Mouse (Mus musculus) CH12.LX (cell line): ENCODE data around the gene Gm38392. TPM values are rescaled to one million over a fixed set of nuclear protein-coding genes. Genes with fewer than 3 reads are reported as not detected.
A peak's percentile ranks its signal among the peaks of the same experiment; 100 is the strongest.

ENCODE experiments used
- DNase-seq: peaks from one replicate; pipeline ENCODE4 v3.0.0-alpha.2; 2013; ENCODE audit errors: extremely low read depth
- H3K27ac ChIP-seq: 2 replicates; pipeline ENCODE4 v1.5.1; 2012; ENCODE audit warnings: low read depth, mild to moderate bottlenecking, control low read depth, moderate library complexity; ENCODE audit not compliant: insufficient read depth
- H3K27me3 ChIP-seq: replicated peaks from 2 replicates; pipeline ENCODE3; 2012; ENCODE audit warnings: inconsistent platforms
- H3K36me3 ChIP-seq, 2 experiments: replicated peaks in 1 of 2; 2 replicates each; pipeline versions ENCODE3 to v1.6.1; 2012; ENCODE audit warnings: inconsistent platforms in 1 of 2, low read length in 1 of 2, mild to moderate bottlenecking in 1 of 2, mixed read lengths in 1 of 2, moderate library complexity in 1 of 2; ENCODE audit not compliant: control insufficient read depth in 1 of 2, insufficient read depth in 1 of 2
- H3K4me1 ChIP-seq, 2 experiments: 2 replicates each; pipeline ENCODE4 v1.6.1; 2012; ENCODE audit warnings: inconsistent platforms in 1 of 2, moderate library complexity in 1 of 2; ENCODE audit not compliant: insufficient read depth in 2 of 2, control insufficient read depth in 1 of 2
- H3K4me2 ChIP-seq: 2 replicates; pipeline ENCODE4 v1.6.1; 2012; ENCODE audit warnings: low read depth, mild to moderate bottlenecking, control low read depth; ENCODE audit not compliant: poor library complexity, insufficient read depth, severe bottlenecking
- H3K4me3 ChIP-seq, 3 experiments: fragments of 150-350 bp in 1 of 3; sonication (generic) in 1 of 3; replicated peaks in 1 of 3; 2 replicates each; pipeline versions ENCODE3 to v1.5.1; 2011 to 2012; ENCODE audit warnings: low read depth in 2 of 3, low read length in 2 of 3, mild to moderate bottlenecking in 2 of 3, moderate library complexity in 2 of 3, control low read depth in 1 of 3, improper control_type of control experiment in 1 of 3, inconsistent platforms in 1 of 3, mixed read lengths in 1 of 3; ENCODE audit not compliant: poor library complexity in 1 of 3
- H3K79me2 ChIP-seq: replicated peaks from 2 replicates; pipeline ENCODE4 v1.6.1; 2012; ENCODE audit warnings: mild to moderate bottlenecking, moderate library complexity; ENCODE audit not compliant: control insufficient read depth, poor library complexity, insufficient read depth, severe bottlenecking; ENCODE audit errors: extremely low read depth
- H3K9ac ChIP-seq: 2 replicates; pipeline ENCODE4 v1.6.1; 2012; ENCODE audit warnings: low read depth, mild to moderate bottlenecking, control low read depth, moderate library complexity; ENCODE audit not compliant: insufficient read depth
- H3K9me3 ChIP-seq: replicated peaks from 2 replicates; pipeline ENCODE3; 2012; ENCODE audit warnings: low read length, inconsistent platforms, mixed read lengths
- BHLHE40 ChIP-seq: IDR thresholded peaks from 2 replicates; pipeline ENCODE4 v1.6.1; 2011; ENCODE audit warnings: mild to moderate bottlenecking, low read depth, low read length, improper control_type of control experiment
- CTCF ChIP-seq, 2 experiments: IDR thresholded peaks in 1 of 2; conservative IDR thresholded peaks in 1 of 2; 2 replicates each; pipeline ENCODE4 v1.5.1; 2011 to 2012; ENCODE audit warnings: low read depth in 2 of 2, low read length in 2 of 2, improper control_type of control experiment in 1 of 2, inconsistent platforms in 1 of 2, mild to moderate bottlenecking in 1 of 2, moderate library complexity in 1 of 2
- E2F4 ChIP-seq: IDR thresholded peaks from 2 replicates; pipeline ENCODE4 v1.6.1; 2011; ENCODE audit warnings: low read depth, low read length, improper control_type of control experiment; ENCODE audit not compliant: insufficient replicate concordance
- ELF1 ChIP-seq: IDR thresholded peaks from 2 replicates; pipeline ENCODE4 v1.6.1; 2014; ENCODE audit warnings: low read depth, mild to moderate bottlenecking, inconsistent platforms, low read length, improper control_type of control experiment
- HCFC1 ChIP-seq: IDR thresholded peaks from 2 replicates; pipeline ENCODE4 v1.6.1; 2012; ENCODE audit warnings: low read depth, mild to moderate bottlenecking, inconsistent platforms, low read length, improper control_type of control experiment
- IRF4 ChIP-seq: IDR thresholded peaks from 2 replicates; pipeline ENCODE4 v1.6.1; 2014; ENCODE audit warnings: low read depth, mild to moderate bottlenecking, inconsistent platforms, low read length, improper control_type of control experiment
- JUND ChIP-seq: conservative IDR thresholded peaks from 2 replicates; pipeline ENCODE4 v1.6.1; 2011; ENCODE audit warnings: low read depth, low read length, improper control_type of control experiment
- KAT2A ChIP-seq: IDR thresholded peaks from 2 replicates; pipeline ENCODE4 v1.6.1; 2012; ENCODE audit warnings: low read length, improper control_type of control experiment, inconsistent platforms; ENCODE audit not compliant: insufficient replicate concordance
- MAX ChIP-seq: IDR thresholded peaks from 2 replicates; pipeline ENCODE4 v1.6.1; 2011; ENCODE audit warnings: low read length, improper control_type of control experiment
- MEF2A ChIP-seq: IDR thresholded peaks from 2 replicates; pipeline ENCODE4 v1.6.1; 2014; ENCODE audit warnings: low read depth, mild to moderate bottlenecking, inconsistent platforms, low read length, improper control_type of control experiment, borderline replicate concordance
- MXI1 ChIP-seq: IDR thresholded peaks from 2 replicates; pipeline ENCODE4 v1.6.1; 2011; ENCODE audit warnings: mild to moderate bottlenecking, low read depth, low read length, improper control_type of control experiment
- MYC ChIP-seq: IDR thresholded peaks from 2 replicates; pipeline ENCODE4 v1.6.1; 2011; ENCODE audit warnings: low read depth, mild to moderate bottlenecking, improper control_type of control experiment, low read length
- NELFE ChIP-seq: IDR thresholded peaks from 2 replicates; pipeline ENCODE4 v1.6.1; 2011; ENCODE audit warnings: low read depth, low read length, improper control_type of control experiment
- POLR2A ChIP-seq: IDR thresholded peaks from 2 replicates; pipeline ENCODE4 v1.6.1; 2011; ENCODE audit warnings: low read depth, mild to moderate bottlenecking, improper control_type of control experiment, low read length
- POLR2AphosphoS2 ChIP-seq: IDR thresholded peaks from 2 replicates; pipeline ENCODE4 v1.6.1; 2011; ENCODE audit warnings: low read depth, low read length, improper control_type of control experiment
- SIN3A ChIP-seq: IDR thresholded peaks from 2 replicates; pipeline ENCODE4 v1.6.1; 2012; ENCODE audit warnings: low read length, improper control_type of control experiment, inconsistent platforms
- TBP ChIP-seq: conservative IDR thresholded peaks from 2 replicates; pipeline ENCODE4 v1.6.1; 2011; ENCODE audit warnings: low read depth, low read length, improper control_type of control experiment
- TCF12 ChIP-seq: IDR thresholded peaks from 2 replicates; pipeline ENCODE4 v1.6.1; 2014; ENCODE audit warnings: low read depth, mild to moderate bottlenecking, inconsistent platforms, low read length, improper control_type of control experiment
- USF1 ChIP-seq: IDR thresholded peaks from 2 replicates; pipeline ENCODE4 v1.6.1; 2014; ENCODE audit warnings: low read depth, mild to moderate bottlenecking, inconsistent platforms, low read length, improper control_type of control experiment
- USF2 ChIP-seq: conservative IDR thresholded peaks from 2 replicates; pipeline ENCODE4 v1.6.1; 2011; ENCODE audit warnings: low read depth, low read length, improper control_type of control experiment
- ZKSCAN1 ChIP-seq: IDR thresholded peaks from 2 replicates; pipeline ENCODE4 v1.6.1; 2012; ENCODE audit warnings: low read depth, inconsistent platforms, low read length, improper control_type of control experiment, borderline replicate concordance
- ZMIZ1 ChIP-seq: IDR thresholded peaks from 2 replicates; pipeline ENCODE4 v1.6.1; 2012; ENCODE audit warnings: low read depth, mild to moderate bottlenecking, inconsistent platforms, low read length, improper control_type of control experiment
- dilution Hi-C: fragments of 300-500 bp; cut with MboI; formaldehyde crosslinking; loops from 2 replicates; pipeline ENCODE4 v1.14.3; 2020; ENCODE audit warnings: low sequenced_read_pairs; ENCODE audit not compliant: extremely low pct_unique_long_range_greater_than_20kb, extremely low pct_ligation_motif_present
- in situ Hi-C: fragments of 300-500 bp; cut with MboI; formaldehyde crosslinking; loops from 3 replicates; pipeline ENCODE4 v1.14.3; 2019; ENCODE audit warnings: low sequenced_read_pairs, low pct_ligation_motif_present, low pct_unique_long_range_greater_than_20kb, mixed read lengths
- polyA plus RNA-seq: library from polyadenylated mRNA; unstranded; fragments of >175 nt; gene quantifications from 2 replicates; pipeline ENCODE4 v1.2.1, GENCODE M21; 2012; ENCODE audit warnings: low read depth; ENCODE audit not compliant: insufficient read length
- total RNA-seq, 2 experiments: library from RNA; depleted of rRNA; stranded (reverse); fragments of 300-350 nt in 1 of 2; fragments of >200 nt in 1 of 2; gene quantifications; 2 replicates each; pipeline ENCODE4 v1.2.3; 2012 to 2014

Gene Gm38392
- total and polyA plus RNA-seq, 3 experiments = not detected

- no peak within 1 kb of the TSS for H3K27ac ChIP-seq
- TF ChIP-seq ZMIZ1 = 0 out of 2 replicates have a peak, but pooled peaks have one; percentile 39
- TF ChIP-seq E2F4 = 0 out of 2 replicates have a peak, but pooled peaks have one; percentile 25
- 0 out of 2 replicates have a peak, but pooled peaks have one; percentile 41 for TF ChIP-seq KAT2A
- no peak for TF ChIP-seq JUND
- TF ChIP-seq MEF2A = no peak
- peak; percentile 96 for TF ChIP-seq SIN3A
- TF ChIP-seq IRF4 = 0 out of 2 replicates have a peak, but pooled peaks have one; percentile 24
- no peak for TF ChIP-seq CTCF (conservative IDR thresholded peaks at IDR 0.05 in 1 of 2, IDR thresholded peaks at IDR 0.05 in 1 of 2; ENCODE audit: low read depth in 2 of 2, low read length in 2 of 2)
- peak; percentile 83 for TF ChIP-seq POLR2A
- 0 out of 2 replicates have a peak, but pooled peaks have one; percentile 65 for TF ChIP-seq POLR2AphosphoS2
- TF ChIP-seq ZKSCAN1 = no peak
- peak; percentile 73 for TF ChIP-seq ELF1
- 0 out of 2 replicates have a peak, but pooled peaks have one; percentile 20 for TF ChIP-seq TBP
- TF ChIP-seq MXI1 = peak; percentile 75; the same call in 1 of the 2 replicates
- TF ChIP-seq NELFE = peak; percentile 84
- TF ChIP-seq USF1 = peak; percentile 88
- peak; percentile 68; the same call in 1 of the 2 replicates for TF ChIP-seq MAX
- TF ChIP-seq TCF12 = peak; percentile 62; the same call in 1 of the 2 replicates
- no peak for TF ChIP-seq MYC
- TF ChIP-seq USF2 = peak; percentile 89
- peak; percentile 72 for TF ChIP-seq BHLHE40
- TF ChIP-seq HCFC1 = peak; percentile 73
- TF ChIP-seq, all 38 proteins: peak for 17
- peak within 1 kb of the TSS; percentile 99 for H3K9ac ChIP-seq
- peak within 1 kb of the TSS; percentile 63 for H3K4me2 ChIP-seq
- H3K4me3 ChIP-seq = peak within 1 kb of the TSS; percentile 66 to 100 (median 94)
- peaks cover 2 to 14% of the 10 kb centered on the region in 2 experiments; a peak in 2 of 4 replicates for H3K4me1 ChIP-seq
- in situ Hi-C loops = no loop called here
- H3K36me3 ChIP-seq = peaks cover 50 to 81% of the 10 kb centered on the region in 2 experiments
- H3K27me3 ChIP-seq = no peaks in the 10 kb centered on the region
- H3K9me3 ChIP-seq = no peaks in the 10 kb centered on the region
- H3K79me2 ChIP-seq = no peaks in the 10 kb centered on the region; the same call in 1 of the 2 replicates
- DNase-seq = peak; percentile 75
- dilution Hi-C loops = no loop called here
Observed at GRCm38 (mm10) chr3:88324951-88325405, 38.0 kb upstream of the Gm38392 start, which contains the start of gene Glmp. TSS of gene Glmp (plus strand) at chr3:88325023.
